Mouse (Mus musculus): ENCODE data around the gene Ap5s1.

The Ap5s1 gene

DNA sequence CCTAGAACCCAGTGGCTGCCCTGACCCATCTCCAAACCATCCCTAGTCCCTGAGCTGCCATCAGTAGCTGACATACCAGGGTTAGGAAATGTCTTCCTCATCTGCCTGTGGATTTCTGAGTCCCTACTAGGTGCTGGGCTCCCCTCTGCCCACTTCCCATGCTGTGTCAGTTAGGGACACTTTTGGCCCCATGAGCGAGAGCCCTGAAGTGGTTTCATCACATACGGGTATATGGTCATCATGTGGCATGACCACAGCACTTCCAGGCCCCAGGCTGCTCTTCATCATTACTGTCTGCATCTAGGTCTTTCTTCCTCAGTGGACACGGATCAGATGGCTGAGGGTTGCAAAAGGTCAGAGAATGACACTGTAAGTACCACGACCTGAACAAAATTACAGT lies at the start of gene Ap5s1:
TSS of gene Ap5s1 (plus strand) at position 301 of the 400 bp plus-strand sequence.
- DNase-seq (ENCODE audit: low spot score): no peak

DNA sequence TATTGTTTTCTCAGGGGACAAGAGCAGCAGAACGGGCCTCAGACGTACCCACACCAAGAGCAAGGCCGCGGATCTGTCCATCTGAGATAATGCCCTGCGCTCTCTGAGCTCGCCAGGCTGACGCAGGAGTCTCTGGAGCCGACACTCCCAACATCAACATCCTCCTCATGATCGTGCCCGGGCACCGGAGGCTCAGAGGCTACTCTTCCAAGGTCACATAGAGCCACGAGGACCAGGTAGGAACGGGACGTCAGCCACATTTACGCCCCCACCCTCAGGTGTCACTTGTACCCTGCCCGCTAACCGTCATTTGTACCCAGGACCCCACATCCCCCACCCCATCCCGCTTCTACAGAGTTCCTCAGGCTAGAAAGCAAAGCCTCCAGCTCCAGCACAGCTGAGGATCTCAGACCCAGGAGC lies 47.4 kb upstream of the Ap5s1 start:
- DNase-seq (ENCODE audit: low spot score): no peak

DNA sequence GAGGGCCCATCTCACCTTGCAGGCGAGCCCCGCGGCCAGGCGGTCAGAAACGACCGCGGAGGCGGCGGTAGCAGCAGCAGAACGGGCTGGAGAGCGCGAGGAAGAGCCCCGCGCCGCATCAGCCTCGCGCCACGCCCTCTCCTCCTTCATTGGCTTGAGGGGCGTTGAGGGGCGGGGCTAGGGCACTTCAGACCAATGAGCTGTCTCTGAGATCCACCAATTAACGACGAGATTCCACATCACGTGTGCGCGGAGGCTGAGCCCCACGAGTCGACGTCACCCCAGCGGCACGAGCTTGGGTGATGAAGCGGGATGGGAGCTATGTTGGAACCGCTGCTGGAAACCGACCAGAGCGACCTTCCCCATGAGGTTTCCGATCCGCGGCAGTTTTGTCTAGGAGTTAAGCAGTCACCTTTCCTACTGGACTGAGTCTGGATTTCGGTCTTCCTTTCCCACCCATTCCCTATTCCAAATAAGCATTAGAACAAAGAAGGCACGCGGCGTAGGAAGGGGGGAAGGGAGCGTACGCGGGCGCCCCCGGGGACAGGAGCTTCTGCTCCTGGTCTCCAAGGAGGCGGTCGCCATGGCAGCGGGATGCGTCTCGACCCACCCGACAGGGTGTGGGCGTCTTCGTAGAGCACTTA lies 46.8 kb upstream of the Ap5s1 start, which contains the start of gene 1700037H04Rik:
TSS of gene 1700037H04Rik (minus strand) at position 144 of the 644 bp plus-strand sequence.
- peak; percentile 82 for DNase-seq (ENCODE audit: low spot score)

DNA sequence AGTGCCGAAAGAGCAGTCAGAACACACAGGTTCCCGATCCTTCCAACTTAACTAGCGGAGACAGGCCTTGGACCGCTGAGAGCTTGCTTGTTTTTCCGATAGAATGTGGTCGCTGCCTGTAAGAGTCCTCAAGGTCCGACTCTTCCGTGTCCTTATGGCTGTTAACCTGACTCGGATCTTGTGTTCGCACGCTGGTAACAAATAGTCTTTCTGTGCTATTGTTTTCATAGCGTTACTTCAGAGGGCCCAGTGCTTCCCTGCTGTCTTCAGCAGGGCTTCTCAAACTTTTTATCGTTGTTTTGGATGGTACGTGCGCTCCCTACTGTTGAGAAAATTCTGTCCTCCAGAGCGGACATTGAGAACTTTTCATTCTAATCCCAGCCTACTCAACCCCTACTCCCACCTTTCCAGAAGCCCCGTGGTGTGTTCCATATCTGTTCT lies 46.2 kb upstream of the Ap5s1 start:
- DNase-seq (ENCODE audit: low spot score): no peak

DNA sequence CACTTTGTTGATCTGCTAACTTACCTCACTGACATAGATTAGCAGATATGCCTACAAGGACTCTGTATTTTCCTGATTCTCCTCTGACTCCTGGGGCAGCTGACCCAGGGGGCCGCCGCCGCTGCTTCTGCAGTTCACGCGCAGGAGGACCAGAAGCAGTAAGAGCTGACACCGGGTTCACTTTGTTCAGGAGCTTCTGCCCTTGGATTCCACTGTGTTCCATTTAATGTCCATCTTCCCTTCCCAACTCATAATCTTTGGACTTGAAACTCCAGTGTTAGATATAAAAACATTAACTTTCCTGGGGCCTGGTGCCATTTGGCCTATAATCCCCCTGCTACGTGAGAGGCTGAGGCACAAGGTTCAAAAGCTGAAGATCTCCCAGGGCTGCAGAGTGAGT lies 43.0 kb upstream of the Ap5s1 start:
- DNase-seq (ENCODE audit: low spot score): no peak

DNA sequence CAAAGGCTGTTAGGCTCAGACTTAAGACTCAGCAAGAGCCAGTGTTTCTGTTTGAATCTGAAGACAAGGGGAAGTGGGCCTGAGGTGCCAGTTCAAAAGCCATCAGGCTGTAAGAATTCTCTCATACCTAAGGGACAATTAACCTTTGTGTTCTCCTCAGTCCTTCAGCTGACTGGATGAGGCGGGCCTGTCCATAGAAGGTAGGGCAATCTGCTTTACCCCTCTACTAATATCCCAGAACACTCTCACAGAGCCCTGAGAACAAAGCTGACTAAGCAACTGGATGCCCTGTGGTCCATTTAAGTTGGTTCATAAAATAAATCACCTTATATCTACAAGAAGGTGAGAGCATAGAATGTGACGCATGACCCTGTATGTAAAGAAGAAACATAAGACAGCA lies 40.7 kb upstream of the Ap5s1 start:
- DNase-seq (ENCODE audit: low spot score): no peak

DNA sequence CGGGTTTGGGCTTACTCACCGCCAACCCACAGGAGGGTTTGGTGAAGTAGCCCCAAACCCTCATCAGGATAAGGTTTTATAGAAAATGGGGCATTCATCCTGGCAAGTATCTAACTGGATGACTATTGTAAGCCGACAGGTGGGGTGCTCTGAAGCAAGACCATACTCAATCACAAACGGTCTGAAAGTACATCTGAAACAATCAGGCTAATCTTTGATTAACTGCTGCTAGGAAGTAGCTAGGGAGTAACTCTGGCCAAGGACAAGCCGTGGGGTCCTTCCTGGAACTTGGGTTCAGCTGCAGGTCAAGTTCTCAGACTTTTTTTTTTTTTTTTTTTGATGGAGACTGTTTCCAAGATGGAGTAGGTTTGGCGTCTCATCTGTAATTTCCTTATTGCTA lies 38.9 kb upstream of the Ap5s1 start:
- DNase-seq (ENCODE audit: low spot score): no peak

DNA sequence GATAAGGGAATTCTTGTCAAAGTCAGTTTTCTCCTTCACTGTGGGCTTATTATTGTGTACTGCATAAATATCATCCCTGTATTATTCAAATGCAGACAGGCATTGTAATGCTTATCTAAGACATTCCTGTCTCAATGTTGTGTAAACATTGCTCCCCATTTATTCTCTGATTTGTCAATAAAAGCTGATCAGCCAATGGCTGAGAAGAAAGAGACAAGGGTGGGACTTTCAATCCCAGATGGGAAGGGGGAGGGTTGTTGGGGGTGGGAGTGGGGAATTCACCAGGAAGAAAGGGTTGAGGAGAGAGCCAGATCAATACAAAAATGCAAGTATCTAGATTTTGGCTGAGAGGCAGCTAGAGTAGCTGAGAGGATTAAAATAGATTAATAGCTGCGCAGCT lies 38.0 kb upstream of the Ap5s1 start:
- DNase-seq (ENCODE audit: low spot score): no peak

DNA sequence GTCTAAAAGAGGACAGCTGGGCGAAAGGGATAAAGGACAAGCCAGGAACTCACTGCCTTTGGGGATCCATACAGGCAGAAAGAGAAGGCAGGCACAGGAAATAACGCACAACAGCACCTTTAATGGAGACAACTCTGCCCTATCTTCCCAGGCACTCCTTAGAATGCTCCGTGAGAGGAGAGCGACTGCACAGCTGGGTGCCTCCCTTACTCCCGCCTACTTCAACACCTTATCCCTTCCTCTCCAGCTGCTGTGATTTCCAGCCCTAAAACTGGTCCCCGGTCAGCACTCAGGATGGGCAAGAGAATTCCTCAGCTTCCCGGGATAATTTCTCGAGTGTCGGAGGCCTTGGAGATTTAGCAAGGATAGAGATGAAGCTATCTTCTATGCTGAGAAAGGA lies 35.9 kb upstream of the Ap5s1 start:
- DNase-seq (ENCODE audit: low spot score): no peak

DNA sequence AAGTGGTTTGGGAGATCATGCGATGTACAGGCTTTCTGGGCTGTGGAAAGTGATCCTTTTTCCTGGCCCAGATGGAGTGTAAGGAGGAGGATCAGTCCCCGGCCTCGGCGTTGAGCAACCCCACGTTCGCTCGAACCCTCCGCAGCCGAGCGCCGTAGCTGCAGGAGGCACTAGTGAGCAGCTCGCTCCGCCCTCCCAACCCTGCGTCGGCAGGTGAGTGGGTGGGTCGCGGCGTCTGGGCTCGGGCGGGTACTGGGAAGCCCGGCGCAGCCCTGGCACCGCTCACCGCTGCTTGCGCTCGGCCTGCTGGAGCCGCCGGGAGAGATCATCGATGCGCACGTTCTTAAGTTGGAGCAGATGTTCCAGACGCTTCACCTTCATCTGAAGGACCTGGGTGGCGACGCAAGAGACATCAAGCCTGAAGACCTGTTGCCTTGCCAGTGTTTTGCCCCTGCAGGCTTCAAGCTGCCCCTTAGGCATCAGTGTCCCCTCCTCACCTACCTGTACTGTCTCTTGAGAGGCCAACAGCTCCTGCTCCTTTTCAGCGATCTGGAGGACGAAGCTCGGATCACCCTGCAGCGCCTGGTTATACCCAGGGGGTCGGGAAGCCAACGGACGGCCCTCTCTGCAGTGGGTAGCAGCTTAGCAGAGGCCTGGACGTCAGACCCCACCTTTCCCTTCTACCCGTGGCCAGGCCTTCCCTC lies 35.3 kb upstream of the Ap5s1 start:
- no peak for DNase-seq (ENCODE audit: low spot score)

DNA sequence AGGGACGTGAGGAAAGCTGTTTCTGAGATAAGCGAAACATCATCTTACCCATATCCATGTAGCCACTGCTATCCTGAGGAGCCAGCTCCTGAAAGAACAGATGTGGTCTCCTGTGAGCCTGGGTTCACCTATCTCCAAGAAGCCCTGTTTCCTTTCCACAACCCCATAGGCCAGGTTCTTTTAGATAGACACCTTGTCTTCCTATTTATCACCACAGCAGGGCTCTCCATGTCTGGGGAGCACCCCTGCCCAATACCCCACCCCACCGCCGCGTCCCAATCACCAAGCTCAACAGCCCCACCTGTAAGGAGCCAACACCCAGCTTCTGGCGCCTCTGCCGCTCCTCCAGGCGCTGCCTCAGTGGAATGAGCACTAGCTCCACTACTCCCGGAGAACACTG lies 34.6 kb upstream of the Ap5s1 start:
- no peak for DNase-seq (ENCODE audit: low spot score)

DNA sequence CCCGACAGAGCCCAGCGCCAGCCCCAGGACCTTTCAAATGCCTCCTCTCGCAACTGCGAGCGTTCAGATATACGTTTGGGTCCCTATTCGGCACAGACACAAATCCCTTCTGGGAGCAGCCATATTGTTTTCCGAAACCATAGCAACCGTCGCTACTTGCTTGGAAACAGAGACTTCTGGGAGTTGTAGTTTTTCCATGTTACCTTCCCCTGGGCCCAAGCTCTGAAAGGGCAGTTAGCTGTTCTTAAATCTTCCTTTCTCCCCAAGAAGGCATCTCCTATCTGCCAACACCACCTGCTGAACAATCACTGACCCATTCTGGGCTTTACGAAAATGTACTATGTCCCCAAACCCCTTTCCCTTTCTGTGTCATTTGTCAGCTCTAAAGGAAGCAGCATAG lies 32.2 kb upstream of the Ap5s1 start:
- no peak for DNase-seq (ENCODE audit: low spot score)

DNA sequence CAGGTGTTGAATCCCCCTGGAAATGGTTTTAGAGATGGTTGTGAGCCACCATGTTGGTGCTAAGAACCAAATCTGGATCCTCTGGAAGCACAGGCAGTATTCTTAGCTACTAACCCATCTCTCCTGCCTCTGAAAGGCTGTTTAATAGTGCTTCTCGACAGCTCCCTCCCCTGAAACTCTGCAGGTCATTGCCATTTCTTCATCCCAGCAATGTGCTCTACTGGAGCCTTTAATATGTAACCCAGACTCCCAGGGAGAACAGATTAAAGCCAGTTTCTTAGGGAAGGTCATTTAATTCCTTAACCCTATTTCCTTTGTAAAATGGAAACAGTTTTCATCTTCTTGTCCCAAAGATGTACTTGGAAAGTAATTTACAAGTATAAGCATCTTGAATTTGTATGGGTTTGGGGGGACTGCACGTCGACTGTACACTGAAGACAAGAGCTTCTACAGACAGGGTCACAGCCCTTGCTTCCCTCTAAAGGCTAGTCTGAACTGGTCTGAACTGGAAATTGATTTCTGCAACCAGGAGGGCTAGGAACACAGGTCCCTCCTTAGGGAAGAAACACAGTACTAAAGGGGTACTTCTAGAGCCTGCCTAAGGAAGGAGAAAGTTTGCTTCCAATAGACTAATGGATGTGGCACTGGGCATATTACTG lies 31.5 kb upstream of the Ap5s1 start:
- no peak for DNase-seq (ENCODE audit: low spot score)

DNA sequence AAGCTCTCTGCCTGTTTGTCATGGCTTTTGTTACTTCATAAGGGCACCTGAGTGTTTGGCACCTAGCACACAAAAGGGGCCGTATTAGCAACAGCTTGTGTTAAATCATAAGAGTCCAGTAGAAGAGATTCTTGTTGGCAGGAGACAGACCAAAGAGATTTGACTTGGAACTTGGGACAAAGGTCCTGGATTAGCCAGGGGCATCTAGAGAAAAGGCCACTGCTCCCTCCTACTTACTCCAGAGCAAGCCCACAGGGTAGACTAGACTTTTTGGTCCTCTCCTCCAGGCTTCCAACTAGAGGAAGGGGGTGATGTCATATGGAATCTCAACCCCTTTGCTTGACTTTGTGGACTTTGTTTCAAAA lies 31.0 kb upstream of the Ap5s1 start:
- DNase-seq (ENCODE audit: low spot score): no peak

DNA sequence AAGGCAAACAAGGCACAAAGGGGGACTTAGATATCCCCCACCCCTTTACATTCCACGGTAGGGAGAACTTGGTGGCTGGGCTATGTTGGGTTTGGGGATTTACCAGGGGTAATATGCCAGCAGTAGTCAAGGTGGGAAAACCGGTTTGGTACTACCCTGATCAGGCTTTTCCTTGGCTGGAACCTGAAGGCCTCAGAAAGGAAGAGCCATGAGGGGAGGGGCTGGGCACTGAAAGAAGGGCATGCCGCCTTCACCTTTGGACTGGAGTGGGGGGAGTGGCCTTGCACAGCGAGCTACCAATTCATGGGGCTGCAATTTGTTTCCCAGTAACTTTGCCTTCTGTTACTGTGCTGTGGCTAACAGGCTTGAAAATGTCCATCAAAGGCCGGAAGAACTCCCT lies 30.4 kb upstream of the Ap5s1 start:
- no peak for DNase-seq (ENCODE audit: low spot score)

DNA sequence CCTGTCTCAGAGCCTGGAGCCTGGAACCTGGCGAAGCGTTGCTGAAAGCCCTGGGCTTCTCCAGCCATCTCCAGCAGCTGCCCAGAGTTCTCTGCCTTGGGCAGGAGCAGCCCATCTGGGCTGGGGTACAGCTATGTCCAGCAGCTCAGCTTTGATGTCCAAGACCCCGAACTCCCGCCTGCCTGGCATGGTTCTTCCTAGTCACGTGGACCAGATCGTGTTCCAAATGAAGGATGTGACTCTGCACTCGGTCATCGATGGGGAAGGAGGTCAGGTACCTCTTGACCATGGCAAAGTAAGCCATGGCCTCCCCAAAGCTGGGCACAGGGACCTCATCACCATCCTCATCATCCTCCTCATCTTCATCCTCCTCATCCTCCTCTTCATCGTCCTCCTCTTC lies 28.9 kb upstream of the Ap5s1 start:
- DNase-seq (ENCODE audit: low spot score): no peak

DNA sequence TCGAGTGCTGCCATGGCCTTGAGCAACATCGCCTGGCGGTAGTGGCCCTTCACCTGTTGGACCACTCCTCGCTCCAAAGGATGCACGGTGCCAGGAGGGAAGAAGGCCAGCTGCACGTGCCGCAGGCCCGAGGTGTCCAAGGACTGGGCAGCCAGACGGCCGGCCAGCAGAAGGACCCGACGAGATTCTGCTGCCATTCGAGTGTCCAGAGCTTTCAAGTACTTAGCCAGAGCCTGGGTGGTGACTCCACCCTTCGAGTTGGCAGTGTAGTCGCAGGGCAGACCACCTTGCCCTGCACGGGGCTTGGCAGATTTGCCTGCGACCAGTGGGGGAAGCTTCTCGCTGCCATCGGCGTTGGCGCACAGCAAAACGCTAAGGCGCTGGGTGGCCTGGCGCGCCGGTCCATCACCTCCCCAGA lies 28.0 kb upstream of the Ap5s1 start:
- no peak for DNase-seq (ENCODE audit: low spot score)

DNA sequence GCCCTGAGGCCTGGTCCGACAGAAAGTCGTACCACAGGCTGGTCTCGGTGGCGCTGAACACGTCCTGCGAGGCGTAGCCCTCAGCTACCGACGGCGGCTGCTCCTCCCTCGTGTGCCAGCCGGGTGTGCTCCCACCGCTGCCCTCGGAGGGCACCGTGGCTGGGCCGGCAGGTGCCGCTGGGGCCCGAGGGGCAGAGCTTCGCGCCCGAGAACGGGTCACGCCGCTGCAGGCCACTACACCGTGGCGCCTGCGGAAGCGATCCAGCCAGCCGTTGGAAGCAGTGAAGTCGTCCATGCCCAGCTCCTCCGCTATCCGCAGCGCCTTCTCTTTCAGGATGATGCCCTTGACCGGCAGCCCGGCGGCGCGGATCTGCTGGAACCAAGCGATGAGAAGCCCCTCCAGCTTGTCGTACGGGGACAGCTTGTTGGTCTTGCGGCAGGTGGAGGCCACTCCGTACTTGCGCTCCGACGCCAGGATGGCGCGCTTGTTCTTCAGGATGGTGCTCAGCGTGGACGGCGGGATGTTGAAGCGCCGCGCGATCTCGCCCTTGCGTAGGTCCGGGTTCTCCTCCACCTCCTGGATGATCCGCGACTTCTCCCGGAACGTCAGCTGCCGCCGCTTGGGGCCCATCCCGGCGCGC lies 27.5 kb upstream of the Ap5s1 start:
- no peak for DNase-seq (ENCODE audit: low spot score)

DNA sequence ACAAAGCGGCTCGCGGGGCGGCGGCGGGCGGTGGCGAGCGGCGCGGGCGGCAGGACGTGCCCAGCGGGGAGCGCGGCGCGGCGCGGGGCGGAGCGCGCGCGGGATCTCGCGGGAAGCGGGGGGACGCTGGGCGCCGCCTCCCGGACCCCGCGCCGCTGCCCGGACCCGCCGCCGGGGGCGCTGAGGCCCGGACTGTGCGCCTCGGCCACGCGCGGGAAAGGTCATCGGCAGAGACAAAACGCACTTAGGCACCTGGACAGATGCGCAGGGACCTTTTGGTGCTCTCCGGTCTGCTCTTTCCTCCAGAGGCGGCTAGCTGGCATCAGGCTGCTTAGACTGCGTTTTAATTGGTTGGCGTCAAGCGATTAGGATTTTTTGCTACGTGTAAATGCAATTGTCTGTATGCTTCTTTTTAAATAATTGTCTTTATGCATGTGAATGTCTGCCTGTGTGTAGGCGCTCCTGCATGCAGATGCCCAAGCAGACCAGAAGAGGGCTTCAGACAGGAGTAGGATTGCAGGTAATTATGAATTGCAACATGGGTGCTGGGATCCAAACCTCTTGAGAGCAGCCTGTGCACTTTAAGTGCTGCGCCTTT lies 26.8 kb upstream of the Ap5s1 start, which contains the start of gene Cenpb:
TSS of gene Cenpb (minus strand) at position 78 of the 598 bp plus-strand sequence.
- no peak for DNase-seq (ENCODE audit: low spot score)

DNA sequence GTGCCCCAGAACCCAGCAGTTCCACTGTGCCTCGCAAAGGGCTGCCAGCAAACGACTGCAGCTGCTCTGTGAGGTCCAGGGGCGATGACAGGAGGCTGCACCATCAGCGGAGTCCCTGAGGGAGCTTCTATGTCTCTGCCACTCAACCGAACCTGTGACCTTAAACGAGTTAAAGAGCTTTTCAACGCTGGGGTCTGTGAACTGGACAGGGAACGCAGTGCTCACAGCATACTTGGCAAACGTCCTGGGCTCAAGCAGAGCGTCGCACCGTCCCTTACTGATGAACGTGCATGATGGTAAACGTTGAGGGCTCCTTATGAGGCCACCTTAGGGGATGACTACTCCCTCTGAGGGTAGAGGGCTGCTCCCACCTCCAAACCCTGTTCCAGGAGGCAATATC lies 20.5 kb upstream of the Ap5s1 start:
- DNase-seq (ENCODE audit: low spot score): no peak

DNA sequence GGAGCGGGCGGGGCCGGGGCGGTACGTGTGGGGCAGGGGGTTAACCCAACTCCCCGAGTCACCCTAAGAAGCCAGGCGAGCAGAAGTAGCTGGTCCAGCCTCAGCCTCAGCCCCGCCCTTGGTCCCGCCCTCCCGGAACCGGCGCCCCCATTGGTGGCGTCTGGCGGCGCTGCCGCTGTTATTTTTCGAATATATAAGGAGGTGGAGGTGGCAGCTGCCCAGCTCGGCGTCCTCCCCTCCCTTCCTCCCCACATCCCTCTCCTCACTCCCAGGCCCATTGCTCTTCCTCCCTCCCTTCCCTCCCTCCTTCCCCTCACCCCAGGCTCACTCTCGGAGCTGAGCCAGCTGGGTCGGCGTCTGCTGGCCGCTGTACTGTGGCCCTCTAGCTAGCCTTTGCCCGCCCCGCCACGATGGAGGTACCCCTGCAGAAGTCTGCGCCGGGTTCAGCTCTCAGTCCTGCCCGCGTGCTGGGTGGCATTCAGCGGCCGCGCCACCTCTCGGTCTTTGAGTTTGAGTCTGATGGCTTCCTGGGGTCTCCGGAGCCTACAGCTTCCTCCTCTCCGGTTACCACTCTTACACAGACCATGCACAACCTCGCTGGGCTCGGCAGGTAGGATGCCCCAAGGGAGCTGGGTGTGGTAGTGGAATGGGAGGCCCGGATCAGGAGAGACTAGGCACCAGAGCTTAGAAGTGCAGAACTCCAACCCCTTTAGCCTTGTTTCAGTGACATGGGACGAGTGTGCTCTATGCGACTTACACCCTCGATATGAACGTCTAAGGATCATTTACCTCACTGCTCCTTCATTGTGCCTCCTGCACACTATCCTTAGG lies 19.9 kb upstream of the Ap5s1 start, which contains the start of the genes Cdc25b and Spef1:
TSS of gene Cdc25b (plus strand) at position 179 of the 831 bp plus-strand sequence.
TSS of gene Spef1 (minus strand) at position 512 of the 831 bp plus-strand sequence.
- no peak for DNase-seq (ENCODE audit: low spot score)

All from urinary bladder, postnatal 10 days (tissue).